Mouse (Mus musculus): ENCODE measurements around the gene 9130008F23Rik.

DNA sequence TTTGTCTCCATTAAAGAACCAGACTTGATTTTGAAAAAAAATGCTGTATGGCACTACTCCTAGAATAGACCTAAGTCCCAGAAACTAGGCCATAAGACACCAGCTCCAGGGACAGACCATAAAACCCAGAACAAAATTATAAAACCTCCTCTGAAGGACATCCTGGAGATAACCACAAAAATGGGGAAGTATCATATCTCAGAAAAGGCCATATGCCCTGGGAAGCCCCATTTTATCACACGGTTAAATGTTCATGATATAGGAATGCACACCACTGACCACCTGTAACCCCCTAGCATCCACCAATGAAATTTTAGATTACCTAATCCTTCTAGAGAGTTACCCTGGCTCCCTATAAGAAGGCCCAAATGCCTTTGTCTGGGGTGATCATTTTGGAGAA is 4.8 kb downstream of the 9130008F23Rik start:
- TF ChIP-seq CTCF (IDR thresholded peaks at IDR 0.05; ENCODE audit: extremely low read depth, insufficient read depth, low read length): no peak
- no peak for TF ChIP-seq POLR2A (IDR thresholded peaks at IDR 0.05; ENCODE audit: extremely low read depth, insufficient read depth, low read length)
